Mouse (Mus musculus): ENCODE measurements at regions not wholly inside any gene's neighbourhood (a gene's known extent, or its start where the extent isn't known, plus 50 kb on each side); places are given as distances from the start of the nearest gene placed in this dataset.

DNA sequence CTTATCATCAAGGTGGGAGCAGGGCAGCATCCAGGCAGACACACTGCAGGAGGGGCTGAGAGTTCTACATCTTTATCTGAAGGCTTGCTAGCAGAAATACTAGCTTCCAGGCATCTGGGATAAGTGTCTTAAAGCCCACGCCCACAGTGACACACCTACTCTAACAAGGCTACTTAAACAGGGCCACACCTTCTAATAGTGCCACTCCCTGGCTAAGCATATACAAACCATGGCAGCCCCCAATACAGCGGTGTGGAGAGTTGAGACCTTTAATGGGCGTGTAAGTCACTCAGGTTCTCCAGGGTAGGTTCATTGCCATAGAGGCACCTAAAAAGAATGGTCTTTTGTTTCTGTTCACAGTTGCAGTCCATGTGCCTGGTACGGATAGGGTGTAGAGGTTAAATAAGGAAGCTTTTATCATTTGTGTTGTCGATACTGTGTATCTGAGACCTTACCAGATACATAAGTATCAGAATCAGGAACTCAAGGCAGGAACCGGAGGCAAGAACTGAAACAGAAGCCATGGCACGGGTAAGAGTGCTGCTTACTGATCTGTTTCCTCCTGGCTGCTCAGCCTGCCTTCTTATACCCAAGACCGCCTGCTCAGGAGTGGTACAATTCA lies 69.0 kb upstream of the Atrnl1 start:
- no peak for DNase-seq (ENCODE audit: low spot score)

- no peak for DNase-seq (ENCODE audit: low spot score)
Observed at GRCm38 (mm10) chr19:57542506-57542905, 68.3 kb upstream of the Atrnl1 start.

DNA sequence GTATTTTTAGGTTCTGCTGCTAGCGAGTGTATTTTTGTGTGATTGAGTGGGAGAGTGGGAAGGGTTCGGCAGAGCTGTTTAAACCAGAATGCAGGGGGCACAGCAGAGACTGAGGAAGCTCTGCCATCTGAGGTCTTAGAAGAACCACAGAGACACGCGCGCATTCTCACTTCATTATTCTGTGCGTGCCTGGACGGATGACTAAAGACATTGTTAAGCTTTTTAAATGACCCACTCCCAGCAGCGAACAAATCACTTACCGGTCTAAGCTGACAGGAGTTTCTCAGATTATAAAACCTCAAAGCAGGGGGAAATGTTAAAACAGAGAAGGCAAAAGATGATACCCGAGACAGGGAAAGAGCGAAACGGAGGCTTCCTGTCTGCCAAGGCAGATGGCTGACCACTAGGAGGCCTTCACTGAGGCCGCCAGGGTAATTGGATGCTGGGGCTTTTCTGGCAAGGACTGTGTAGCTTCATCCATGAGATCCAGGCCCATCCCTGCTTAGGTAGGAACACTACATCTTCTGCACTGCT lies 67.1 kb upstream of the Atrnl1 start:
- DNase-seq (ENCODE audit: low spot score), result peak; percentile 55

DNA sequence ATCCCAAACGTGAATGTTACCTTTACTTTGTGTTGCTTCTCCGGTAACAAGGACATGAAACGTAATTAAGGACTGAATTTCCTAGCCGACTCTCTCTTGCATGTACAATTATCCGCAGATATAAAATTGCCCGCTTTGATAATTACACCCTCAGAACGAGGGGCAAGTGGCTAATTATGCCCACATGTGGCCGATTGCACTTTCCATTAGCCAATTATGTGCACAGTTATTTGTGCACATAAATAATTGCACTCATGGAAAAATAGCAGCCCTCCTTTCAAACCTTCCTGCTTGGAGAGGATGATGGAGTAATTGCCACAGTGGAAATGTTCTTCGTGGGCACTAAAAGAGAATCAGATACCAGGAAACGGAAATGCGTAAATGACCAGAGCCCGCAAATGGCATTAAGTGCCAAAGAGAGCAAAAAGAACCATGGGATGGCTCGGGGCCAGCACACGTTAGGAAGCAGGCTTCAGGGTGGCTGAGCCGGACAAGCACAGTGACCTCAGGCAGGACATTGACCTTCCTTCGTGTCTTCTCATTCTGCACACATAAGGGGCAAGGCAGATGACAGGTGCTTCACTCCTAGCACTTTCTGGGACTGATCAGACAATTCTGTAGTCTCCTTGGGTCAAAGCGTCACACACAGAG lies 66.5 kb upstream of the Atrnl1 start:
- no peak for DNase-seq (ENCODE audit: low spot score)

- no peak for DNase-seq (ENCODE audit: low spot score)
Observed at GRCm38 (mm10) chr19:57545071-57545470, 65.8 kb upstream of the Atrnl1 start.

GRCm38 (mm10) chr19:57546039-57546438 lies 64.8 kb upstream of the Atrnl1 start:
- no peak for DNase-seq (ENCODE audit: low spot score)

DNA sequence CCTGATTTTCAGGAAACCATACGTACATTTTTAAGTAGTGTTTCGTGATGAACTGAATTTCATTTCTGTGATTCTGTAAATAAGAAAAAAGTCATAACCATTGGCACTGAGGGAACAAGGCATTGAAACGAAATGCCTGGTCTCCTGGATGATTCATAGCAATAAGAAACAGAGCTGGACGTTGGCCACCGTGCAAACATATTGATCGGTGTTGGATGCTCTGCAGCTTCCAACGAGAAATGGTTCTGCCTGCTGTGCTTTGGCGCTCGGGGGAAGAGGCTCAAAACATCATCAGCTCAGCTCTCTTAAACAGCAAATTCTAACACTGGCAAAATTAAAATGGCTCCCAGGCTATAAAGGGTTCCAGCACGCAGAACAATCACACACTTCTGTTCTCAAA lies 64.3 kb upstream of the Atrnl1 start:
- no peak for DNase-seq (ENCODE audit: low spot score)

- DNase-seq (ENCODE audit: low spot score), result no peak
Observed at GRCm38 (mm10) chr19:57548093-57548492, 62.7 kb upstream of the Atrnl1 start.

DNA sequence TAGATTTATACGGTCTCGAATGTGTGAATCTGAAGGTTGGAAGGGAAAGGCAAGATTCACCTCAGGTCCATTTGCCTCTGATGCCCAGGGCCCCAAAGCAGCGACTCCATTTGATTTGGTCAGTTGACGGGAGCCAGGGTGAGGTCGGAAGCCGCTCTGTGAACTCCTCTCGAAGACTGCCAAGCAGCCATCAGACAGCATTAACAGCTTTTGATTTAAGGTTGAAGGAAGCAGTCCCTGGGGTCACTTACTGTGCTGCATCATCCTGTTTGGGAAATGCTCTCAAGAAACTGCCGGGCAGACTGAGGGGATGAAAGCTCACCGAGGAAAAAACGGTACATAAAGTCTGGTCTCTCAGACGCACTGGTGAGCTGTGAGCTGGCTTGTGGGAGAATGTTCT lies 62.2 kb upstream of the Atrnl1 start:
- DNase-seq (ENCODE audit: low spot score), result no peak

GRCm38 (mm10) chr19:57552964-57553740 lies 57.7 kb upstream of the Atrnl1 start:
- DNase-seq (ENCODE audit: low spot score), result no peak

GRCm38 (mm10) chr19:57554086-57554485 lies 56.7 kb upstream of the Atrnl1 start:
- DNase-seq (ENCODE audit: low spot score), result no peak

DNA sequence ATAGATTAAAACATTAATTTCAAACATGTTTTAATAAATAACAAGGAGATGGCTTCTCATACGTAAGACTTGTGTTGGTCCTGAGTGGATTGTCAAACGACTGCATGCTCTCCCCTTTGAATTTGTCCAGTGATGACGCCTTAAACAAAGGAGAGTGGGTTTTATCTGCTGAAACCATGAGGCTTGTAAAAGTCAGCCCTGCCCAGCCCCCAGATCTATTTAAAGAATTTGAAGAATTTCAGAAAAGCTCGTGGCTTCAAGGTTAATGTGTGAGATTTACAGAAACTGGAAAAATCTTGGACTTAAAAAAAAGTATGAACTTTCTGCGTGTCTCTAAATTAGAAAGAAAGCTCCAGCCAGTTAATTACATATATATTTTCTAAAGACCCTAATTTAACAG lies 55.5 kb upstream of the Atrnl1 start:
- DNase-seq (ENCODE audit: low spot score), result no peak

DNA sequence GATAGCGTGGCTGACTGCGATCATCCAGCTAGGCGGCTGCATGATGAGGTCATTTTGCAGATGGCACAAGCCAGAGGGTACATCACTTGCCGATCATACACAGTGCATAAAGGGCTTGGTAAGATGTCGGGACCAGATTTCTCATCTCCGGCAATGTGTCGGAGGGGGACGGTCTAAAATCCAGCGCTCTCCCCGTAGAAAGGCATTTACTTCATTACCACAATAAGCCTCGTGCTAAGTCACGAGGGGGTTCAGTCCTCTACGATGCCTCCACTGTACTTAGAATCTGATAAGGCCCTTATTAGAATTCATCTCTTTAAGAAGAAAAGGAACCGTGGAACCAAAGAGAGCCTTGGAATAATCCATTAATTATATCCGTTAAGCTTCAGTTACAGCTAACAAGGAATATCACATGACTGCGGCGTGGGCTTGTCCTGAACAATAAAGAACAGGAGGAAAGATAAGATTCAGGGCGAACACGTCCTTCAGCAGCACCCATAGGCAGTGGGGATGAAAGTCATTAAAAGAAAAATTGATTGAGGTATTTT lies 52.3 kb upstream of the Atrnl1 start:
- DNase-seq (ENCODE audit: low spot score), result no peak

GRCm38 (mm10) chr19:57560757-57561156 lies 50.1 kb upstream of the Atrnl1 start:
- DNase-seq (ENCODE audit: low spot score), result no peak
